Mouse (Mus musculus): ENCODE results near the gene Ccdc13. TPM values are rescaled to one million over a fixed set of nuclear protein-coding genes. Genes with fewer than 3 reads are reported as not detected.

Gene Ccdc13
- polyA plus RNA-seq (2021), result 0.03 TPM

GRCm38 (mm10) chr9:121838829-121839621 lies at the start of gene Ccdc13:
Gene Ccdc13 (minus strand): TSS chr9:121839461.
- TF ChIP-seq CTCF (IDR thresholded peaks at IDR 0.05), result no peak
- in situ Hi-C loops (cut with MboI; ENCODE audit: low pct_unique_long_range_greater_than_20kb), result no loop called here
- no peak for ATAC-seq
- H3K27me3 ChIP-seq, result no peaks in the 10 kb centered on the region
- ChIA-PET CTCF (interaction anchor here (1.3 kb wide), 1 partner anchor 12 kb away, joined by 3 read pairs; no protein-coding TSS in a partner anchor), POLR2A (no interaction called here)
- no peak for DNase-seq (ENCODE audit: low read depth, low spot score)

GRCm38 (mm10) chr9:121882015-121882457 lies 42.8 kb upstream of the Ccdc13 start:
- TF ChIP-seq CTCF (IDR thresholded peaks at IDR 0.05), result no peak
- CTCF ChIA-PET, result interaction anchor here (0.9 to 1.7 kb wide), 4 partner anchors 9 to 103 kb away, joined by 3 read pairs; no protein-coding TSS in a partner anchor
- in situ Hi-C loops (cut with MboI; ENCODE audit: low pct_unique_long_range_greater_than_20kb), result no loop called here
- H3K27me3 ChIP-seq, result peaks cover 5% of the 10 kb centered on the region
- no peak for ATAC-seq
- POLR2A ChIA-PET, result no interaction called here
- DNase-seq (ENCODE audit: low read depth, low spot score), result no peak

- CTCF ChIA-PET, result interaction anchor here (0.8 to 1.7 kb wide), 7 partner anchors 10 to 133 kb away, joined by 3 to 4 read pairs (median 3); no protein-coding TSS in a partner anchor
- ATAC-seq, result no peak
- in situ Hi-C loops (cut with MboI; ENCODE audit: low pct_unique_long_range_greater_than_20kb), result no loop called here
- DNase-seq (ENCODE audit: low read depth, low spot score), result no peak
- TF ChIP-seq CTCF (IDR thresholded peaks at IDR 0.05), result no peak
- POLR2A ChIA-PET, result no interaction called here
- H3K27me3 ChIP-seq, result peaks cover 5% of the 10 kb centered on the region
Observed at GRCm38 (mm10) chr9:121881301-121881700, 42.0 kb upstream of the Ccdc13 start.

- ATAC-seq, result no peak
Observed at GRCm38 (mm10) chr9:121880840-121881239, 41.6 kb upstream of the Ccdc13 start.

GRCm38 (mm10) chr9:121877052-121877740 lies 37.9 kb upstream of the Ccdc13 start:
- H3K27me3 ChIP-seq, result peaks cover 7% of the 10 kb centered on the region
- in situ Hi-C loops (cut with MboI; ENCODE audit: low pct_unique_long_range_greater_than_20kb), result no loop called here
- ATAC-seq, result peak; percentile 44
- peak; percentile 77 for TF ChIP-seq CTCF (IDR thresholded peaks at IDR 0.05)
- ChIA-PET POLR2A (no interaction called here), CTCF (no interaction called here)
- no peak for DNase-seq (ENCODE audit: low read depth, low spot score)

More at GRCm38 (mm10) chr9:121880840-121881239, 41.6 kb upstream of the Ccdc13 start:
- POLR2A ChIA-PET, result interaction anchor here (0.6 kb wide), 1 partner anchor 98 kb away, joined by 3 read pairs; no protein-coding TSS in a partner anchor
- H3K27me3 ChIP-seq, result peaks cover 5% of the 10 kb centered on the region
- CTCF ChIA-PET, result interaction anchor here (0.8 to 1.7 kb wide), 5 partner anchors 12 to 133 kb away, joined by 3 to 4 read pairs (median 3); no protein-coding TSS in a partner anchor
- TF ChIP-seq CTCF (IDR thresholded peaks at IDR 0.05), result peak; percentile 72
- no peak for DNase-seq (ENCODE audit: low read depth, low spot score)
- in situ Hi-C loops (cut with MboI; ENCODE audit: low pct_unique_long_range_greater_than_20kb), result no loop called here

- in situ Hi-C loops (cut with MboI; ENCODE audit: low pct_unique_long_range_greater_than_20kb), result no loop called here
- ATAC-seq, result no peak
- ChIA-PET POLR2A (no interaction called here), CTCF (no interaction called here)
- peaks cover 2% of the 10 kb centered on the region for H3K27me3 ChIP-seq
- no peak for DNase-seq (ENCODE audit: low read depth, low spot score)
- no peak for TF ChIP-seq CTCF (IDR thresholded peaks at IDR 0.05)
Observed at GRCm38 (mm10) chr9:121873578-121873977, 34.3 kb upstream of the Ccdc13 start.

GRCm38 (mm10) chr9:121872062-121872683 lies 32.9 kb upstream of the Ccdc13 start:
- ATAC-seq (no peak), DNase-seq (ENCODE audit: low read depth, low spot score) (no peak)
- H3K27me3 ChIP-seq, result peaks cover 9% of the 10 kb centered on the region
- POLR2A ChIA-PET, result no interaction called here
- CTCF ChIA-PET, result no interaction called here
- no peak for TF ChIP-seq CTCF (IDR thresholded peaks at IDR 0.05)
- in situ Hi-C loops (cut with MboI; ENCODE audit: low pct_unique_long_range_greater_than_20kb), result no loop called here

GRCm38 (mm10) chr9:121869973-121870515 lies 30.8 kb upstream of the Ccdc13 start:
- no peak for ATAC-seq
- in situ Hi-C loops (cut with MboI; ENCODE audit: low pct_unique_long_range_greater_than_20kb), result no loop called here
- DNase-seq (ENCODE audit: low read depth, low spot score), result no peak
- ChIA-PET CTCF (no interaction called here), POLR2A (no interaction called here)
- TF ChIP-seq CTCF (IDR thresholded peaks at IDR 0.05), result no peak
- H3K27me3 ChIP-seq, result peaks cover 9% of the 10 kb centered on the region

- H3K27me3 ChIP-seq, result peaks cover 9% of the 10 kb centered on the region
- no peak for DNase-seq (ENCODE audit: low read depth, low spot score)
- TF ChIP-seq CTCF (IDR thresholded peaks at IDR 0.05), result no peak
- POLR2A ChIA-PET, result no interaction called here
- in situ Hi-C loops (cut with MboI; ENCODE audit: low pct_unique_long_range_greater_than_20kb), result no loop called here
- no peak for ATAC-seq
- CTCF ChIA-PET, result interaction anchor here (1.2 kb wide), 1 partner anchor 12 kb away, joined by 4 read pairs; no protein-coding TSS in a partner anchor
Observed at GRCm38 (mm10) chr9:121869432-121869831, 30.2 kb upstream of the Ccdc13 start.

- CTCF ChIA-PET, result interaction anchor here (0.8 kb wide), 1 partner anchor 170 kb away, joined by 3 read pairs; no protein-coding TSS in a partner anchor
- peaks cover 9% of the 10 kb centered on the region for H3K27me3 ChIP-seq
- no peak for TF ChIP-seq CTCF (IDR thresholded peaks at IDR 0.05)
- DNase-seq (ENCODE audit: low read depth, low spot score) (no peak), ATAC-seq (no peak)
- in situ Hi-C loops (cut with MboI; ENCODE audit: low pct_unique_long_range_greater_than_20kb), result no loop called here
- POLR2A ChIA-PET, result no interaction called here
Observed at GRCm38 (mm10) chr9:121868236-121868635, 29.0 kb upstream of the Ccdc13 start.
